Mouse (Mus musculus): ENCODE measurements around the gene Uba5.

Uba5 gene

DNA sequence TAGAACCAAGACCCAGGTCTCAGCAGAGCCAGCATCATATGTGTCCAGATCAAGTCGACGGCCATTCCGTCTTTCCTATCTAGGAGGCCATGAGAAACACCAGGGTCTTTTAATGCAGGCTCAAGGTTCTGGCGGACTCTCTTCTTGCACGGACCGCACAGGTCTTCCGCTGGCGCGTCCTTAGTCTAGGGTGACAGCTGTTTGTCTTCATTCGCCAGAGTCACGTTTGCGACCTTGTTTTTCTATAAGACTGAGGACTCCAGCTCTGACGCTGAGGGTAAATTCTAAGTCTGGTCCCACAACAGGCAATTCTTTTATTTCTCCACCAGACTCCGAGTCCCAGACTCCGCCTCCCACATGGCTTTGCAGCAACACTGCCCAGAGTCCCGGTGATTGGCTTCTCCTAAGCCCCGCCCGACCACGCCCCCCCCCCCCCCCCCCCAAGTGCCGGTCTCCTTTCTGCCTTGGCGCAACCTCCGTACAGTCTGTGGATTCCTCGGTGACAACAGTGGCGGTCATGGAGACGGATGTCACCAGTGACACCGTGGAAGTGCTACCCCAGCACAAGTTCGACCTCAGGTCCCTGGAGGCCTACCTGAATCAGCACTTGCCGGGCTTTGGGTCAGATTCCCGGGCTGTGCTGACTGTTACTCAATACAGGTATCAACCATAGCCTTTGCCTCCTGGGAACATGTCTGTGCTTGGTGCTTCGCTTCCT is 469 bp upstream of the Uba5 start, which contains the start of gene Acad11:
TSS of gene Acad11 (plus strand) at position 134 of the 718 bp plus-strand sequence.
- peak; percentile 91 for DNase-seq (ENCODE audit: low spot score)

DNA sequence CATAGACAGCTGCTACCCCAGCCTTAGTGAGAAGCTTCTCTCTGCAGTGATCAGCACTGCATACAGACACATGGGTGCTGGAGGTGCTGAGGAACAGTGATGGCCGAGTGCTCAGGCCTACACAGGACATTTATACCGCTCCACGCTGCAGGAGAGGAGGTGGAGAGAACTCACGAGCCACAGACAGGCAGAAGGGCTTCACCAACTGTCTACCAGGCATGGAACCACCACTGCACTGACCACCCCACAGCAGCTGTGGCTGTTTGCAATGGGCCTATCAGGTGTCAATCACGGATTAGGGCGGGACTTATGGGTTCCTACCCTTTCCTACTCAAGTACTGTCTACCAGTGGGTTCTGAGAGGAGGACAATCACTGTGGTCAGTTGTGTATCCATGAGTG is 11.9 kb downstream of the Uba5 start:
- DNase-seq (ENCODE audit: low spot score): no peak

DNA sequence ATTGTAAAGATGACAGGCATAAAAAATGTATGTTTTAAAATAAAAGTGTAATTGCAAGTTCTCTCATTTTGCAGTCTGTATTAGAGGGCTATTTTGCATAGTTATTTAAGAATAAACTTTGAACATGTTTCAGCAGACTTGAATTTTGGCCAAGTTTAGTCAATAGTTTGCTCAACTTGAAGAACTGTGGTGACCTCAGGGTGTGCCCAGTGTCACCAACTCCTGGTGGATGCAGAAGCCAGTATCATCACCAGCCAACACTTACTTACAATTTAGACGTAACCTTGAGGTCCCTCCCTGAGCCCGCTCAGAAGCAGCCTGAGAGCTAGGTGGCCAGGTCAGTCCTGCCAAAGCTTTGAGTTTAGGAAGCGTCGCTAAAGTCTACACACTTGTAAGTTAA is 19.3 kb downstream of the Uba5 start:
- DNase-seq (ENCODE audit: low spot score): no peak

DNA sequence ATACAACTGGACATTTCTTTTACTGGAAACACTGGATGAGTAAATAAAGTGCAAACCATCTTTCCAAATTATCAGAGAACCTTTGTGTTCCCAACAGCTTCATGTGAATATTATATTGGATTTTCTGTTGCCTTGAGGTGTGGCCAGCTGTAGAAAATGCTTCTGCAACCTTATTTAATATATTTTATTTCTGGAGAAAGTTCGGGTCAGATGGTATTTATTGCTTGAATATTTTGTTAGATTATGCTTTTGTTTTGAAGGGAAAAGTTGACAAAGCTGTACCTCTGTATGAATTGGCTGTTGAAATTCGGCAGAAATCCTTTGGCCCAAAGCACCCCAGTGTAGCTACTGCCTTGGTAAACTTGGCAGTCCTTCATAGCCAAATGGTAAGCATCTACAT is 22.6 kb downstream of the Uba5 start, which contains the start of gene Gm28305:
TSS of gene Gm28305 (plus strand) at position 301 of the 400 bp plus-strand sequence.
- DNase-seq (ENCODE audit: low spot score): no peak

DNA sequence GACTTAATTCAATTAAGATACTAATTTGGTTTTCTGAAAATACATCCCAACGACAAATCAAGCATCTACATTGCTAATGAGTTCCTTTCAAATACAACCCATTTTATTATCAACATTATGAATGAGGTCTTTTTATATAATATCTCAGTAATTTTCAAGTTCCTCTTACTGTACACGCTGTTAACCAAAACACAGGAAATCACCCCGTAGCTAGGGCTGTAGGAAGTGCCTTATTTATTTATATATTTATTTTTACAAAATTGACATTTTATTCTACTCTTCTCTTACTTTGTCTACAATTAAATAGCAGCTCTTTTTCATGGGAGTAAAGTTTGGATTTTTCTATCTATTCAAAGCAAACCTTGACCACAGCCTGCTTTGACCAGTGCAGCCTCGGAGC is 23.2 kb downstream of the Uba5 start:
- no peak for DNase-seq (ENCODE audit: low spot score)

DNA sequence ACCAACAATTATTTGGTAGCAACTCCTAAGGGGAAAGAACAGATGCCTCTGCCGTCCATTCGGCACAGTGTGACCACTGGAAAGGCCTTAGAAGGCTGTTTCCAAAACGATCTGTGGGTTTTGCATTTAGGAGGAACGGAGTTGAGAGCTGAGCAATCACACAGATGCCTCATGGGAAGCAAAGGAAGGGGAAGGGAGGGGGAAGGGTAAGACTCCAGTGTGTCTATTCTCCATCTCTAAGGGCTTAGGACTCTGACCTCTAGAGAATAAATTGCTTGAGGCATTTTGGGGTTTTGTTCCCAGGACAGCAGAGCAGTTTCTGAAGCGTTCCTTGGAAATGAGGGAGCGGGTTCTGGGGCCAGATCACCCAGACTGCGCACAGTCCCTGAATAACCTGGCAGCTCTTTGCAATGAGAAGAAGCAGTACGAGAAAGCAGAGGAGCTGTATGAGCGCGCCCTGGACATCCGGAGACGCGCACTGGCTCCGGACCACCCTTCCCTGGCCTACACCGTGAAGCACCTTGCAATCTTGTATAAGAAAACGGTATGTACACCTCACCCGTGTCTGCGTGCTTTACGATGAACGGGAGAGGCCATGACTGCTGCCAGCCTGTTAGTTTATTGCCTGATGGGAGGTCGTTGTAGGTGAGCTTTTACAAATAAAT is 23.8 kb downstream of the Uba5 start:
- no peak for DNase-seq (ENCODE audit: low spot score)

DNA sequence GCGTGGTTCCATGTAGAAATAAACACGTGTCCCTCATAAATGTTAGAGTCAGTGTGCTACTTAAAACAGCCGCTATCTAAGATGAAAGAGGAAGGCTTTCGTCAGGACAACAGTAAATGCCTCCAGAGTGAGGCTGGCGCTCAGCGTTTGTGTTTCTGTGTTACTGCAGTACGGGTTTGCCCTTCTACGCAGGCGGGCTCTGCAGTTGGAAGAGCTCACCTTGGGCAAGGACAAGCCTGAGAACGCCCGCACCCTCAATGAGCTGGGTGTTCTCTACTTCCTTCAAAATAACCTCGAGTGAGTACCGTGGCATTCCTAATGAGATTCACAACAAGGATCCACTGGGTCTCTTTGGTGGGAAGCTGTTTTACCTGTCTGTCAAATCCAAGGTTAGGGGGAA is 24.7 kb downstream of the Uba5 start:
- DNase-seq (ENCODE audit: low spot score): no peak

DNA sequence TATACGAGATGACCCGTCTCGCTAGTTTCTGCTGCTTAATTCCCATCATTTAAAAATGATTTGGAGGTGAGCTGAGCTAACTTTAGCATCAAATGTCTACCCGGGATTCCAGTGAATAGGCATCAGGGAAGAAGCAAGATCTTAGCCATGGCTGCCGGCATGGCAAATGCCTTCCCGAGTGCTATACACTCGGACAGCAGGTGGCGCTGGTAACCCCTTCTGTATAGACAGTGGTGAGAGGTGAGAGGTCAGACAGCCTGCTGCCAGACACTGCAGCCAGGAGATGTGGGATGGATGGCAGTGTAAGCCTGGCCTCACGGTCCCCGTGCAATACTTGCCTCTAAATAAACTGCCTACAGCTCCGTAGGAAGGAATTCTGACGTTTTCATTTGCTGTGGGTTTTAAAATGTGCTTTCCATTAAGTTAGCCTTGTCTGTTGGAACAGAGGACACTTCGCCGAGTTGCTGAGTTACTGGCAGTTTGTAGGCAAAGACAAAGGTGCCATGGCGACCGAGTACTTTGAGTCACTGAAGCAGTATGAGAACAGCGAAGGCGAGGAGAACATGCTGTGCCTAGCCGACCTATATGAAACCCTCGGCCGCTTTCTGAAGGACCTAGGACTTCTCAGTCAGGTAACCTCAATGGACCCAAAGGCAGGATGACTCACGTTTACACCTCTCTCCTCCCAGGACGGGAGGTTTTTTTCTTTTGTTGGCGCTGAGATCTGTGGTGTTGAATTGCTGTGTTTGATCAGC is 27.5 kb downstream of the Uba5 start:
- peak; percentile 51 for DNase-seq (ENCODE audit: low spot score)

DNA sequence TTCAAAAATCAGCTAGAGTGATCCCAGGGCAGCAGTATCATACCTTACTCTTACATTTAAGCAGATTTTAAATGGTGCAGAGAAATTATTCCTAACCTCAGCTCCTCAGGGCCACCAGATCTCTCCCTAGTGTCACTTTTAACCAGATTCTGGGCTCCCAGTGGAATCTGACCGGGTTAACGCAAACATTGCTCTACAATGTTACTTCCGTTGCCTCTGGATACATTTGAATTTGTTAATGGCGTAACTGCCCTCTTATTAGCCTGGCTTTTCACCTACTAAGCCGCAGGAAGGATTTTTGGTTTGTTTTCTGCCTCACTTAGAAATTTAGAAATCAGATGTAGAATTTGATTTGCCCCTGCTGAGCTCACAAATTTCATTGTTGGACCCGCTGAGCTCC is 28.2 kb downstream of the Uba5 start:
- no peak for DNase-seq (ENCODE audit: low spot score)

DNA sequence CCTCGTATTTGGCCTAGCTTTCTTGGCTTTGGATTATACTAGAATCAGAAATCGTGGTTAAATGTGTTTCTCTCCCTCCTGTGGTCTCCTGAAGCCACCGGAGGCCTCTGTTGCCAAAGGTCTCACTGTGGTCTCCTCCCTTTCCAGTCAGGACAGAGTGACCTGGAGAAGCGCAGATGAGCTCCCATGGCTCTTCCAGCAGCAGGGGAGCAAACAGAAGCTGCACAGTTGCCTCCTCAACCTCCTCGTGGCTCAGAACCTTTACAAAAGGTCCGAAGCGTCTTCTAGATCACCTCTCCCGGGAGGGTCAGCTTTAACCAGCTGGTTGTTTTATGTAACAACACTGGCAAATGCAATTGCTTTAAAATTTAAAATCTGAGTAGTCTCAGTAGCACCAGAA is 28.7 kb downstream of the Uba5 start:
- DNase-seq (ENCODE audit: low spot score): no peak

DNA sequence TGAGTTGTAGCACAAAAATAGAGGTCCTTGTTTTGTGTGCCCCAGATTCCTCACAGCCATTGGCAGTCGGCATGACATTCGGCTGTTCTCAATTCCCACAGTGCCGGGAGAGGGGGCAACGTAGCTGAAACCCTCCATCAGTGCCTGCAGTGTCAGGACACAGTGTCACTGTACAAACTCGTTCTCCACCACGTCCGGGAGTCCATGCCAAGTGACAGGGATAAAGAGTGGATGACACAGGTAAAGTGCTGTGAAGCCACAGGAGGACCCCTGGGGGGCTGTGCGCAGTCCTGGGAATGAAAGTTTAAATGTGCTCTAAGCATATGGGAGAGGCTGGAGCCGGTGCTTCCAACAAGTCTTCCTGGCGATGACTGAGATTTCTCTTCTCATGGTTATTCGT is 33.1 kb downstream of the Uba5 start:
- DNase-seq (ENCODE audit: low spot score): no peak

DNA sequence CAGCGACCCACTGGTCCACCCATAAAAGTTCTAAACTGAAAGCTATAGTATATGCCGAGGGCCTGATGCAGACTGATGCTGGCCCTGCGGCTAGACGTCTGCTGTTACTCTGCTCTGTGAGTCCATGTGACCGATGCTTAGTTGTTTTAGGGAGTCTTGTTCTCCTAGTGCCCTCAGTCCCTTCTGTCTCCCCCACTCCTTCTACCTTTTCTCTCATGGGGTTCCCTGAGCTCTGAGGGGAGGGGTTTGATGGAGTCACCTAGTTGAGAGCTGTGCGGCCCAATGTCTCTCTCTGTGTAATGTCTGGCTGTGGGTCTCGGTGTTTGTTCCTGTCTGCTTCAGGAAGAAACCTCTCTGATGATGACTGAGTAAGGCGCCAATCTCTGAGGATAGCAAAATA is 35.7 kb downstream of the Uba5 start:
- no peak for DNase-seq (ENCODE audit: low spot score)

DNA sequence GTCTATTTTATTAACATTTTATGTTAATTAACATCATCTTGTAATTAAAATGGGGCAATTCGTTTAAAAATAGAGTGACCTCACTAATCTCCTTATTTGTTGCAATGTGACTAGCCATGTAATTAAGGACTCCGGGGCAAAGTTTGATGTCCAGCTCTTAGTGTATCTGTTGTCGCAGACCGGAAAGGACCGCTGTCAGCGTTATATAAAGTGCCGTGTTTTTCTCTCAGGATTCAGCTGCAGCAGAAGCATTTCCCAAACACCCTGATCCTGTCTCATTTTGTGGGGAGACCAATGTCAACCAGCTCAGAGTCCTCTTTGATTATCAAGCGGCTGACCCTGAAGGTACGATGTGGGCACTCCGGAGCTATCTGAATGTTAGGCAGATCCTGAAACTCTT is 41.9 kb downstream of the Uba5 start:
- no peak for DNase-seq (ENCODE audit: low spot score)

DNA sequence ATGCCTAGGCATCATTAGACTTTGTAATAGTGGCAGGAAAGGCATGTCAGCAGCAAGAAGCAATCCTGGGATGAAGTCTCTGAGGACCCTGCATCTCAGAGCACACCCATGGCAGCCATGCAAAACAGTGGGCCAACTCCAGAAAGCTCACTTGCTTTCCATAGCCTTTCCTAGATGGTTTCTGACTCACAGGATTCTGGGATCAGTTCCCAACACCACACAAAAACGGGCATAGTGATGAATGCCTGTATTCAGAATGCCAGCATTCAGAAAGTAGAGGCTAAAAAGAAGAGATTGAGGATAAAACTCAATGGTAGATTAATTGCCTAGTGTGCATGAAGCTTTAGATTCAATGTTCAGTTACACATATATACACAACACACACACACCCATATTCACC is 48.4 kb downstream of the Uba5 start:
- no peak for DNase-seq (ENCODE audit: low spot score)

DNA sequence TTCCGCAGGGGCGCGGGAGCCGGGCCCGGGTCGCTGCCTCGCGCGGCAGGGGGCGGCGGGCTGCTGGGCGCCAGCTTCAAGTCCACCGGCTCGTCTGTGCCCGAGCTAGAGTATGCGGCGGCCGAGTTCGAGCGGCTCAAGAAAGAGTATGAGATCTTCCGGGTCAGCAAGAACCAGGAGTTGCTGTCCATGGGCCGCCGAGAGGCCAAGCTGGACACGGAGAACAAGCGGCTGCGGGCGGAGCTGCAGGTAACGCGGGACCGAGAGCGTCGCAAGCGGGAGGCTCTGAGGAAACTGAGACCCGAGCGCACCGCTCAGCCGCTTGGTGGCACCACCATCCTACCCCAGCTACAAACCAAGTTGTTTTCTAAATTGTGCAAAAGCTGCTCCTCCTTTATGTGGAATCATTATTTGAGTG is 60.0 kb downstream of the Uba5 start:
- DNase-seq (ENCODE audit: low spot score): peak; percentile 27

DNA sequence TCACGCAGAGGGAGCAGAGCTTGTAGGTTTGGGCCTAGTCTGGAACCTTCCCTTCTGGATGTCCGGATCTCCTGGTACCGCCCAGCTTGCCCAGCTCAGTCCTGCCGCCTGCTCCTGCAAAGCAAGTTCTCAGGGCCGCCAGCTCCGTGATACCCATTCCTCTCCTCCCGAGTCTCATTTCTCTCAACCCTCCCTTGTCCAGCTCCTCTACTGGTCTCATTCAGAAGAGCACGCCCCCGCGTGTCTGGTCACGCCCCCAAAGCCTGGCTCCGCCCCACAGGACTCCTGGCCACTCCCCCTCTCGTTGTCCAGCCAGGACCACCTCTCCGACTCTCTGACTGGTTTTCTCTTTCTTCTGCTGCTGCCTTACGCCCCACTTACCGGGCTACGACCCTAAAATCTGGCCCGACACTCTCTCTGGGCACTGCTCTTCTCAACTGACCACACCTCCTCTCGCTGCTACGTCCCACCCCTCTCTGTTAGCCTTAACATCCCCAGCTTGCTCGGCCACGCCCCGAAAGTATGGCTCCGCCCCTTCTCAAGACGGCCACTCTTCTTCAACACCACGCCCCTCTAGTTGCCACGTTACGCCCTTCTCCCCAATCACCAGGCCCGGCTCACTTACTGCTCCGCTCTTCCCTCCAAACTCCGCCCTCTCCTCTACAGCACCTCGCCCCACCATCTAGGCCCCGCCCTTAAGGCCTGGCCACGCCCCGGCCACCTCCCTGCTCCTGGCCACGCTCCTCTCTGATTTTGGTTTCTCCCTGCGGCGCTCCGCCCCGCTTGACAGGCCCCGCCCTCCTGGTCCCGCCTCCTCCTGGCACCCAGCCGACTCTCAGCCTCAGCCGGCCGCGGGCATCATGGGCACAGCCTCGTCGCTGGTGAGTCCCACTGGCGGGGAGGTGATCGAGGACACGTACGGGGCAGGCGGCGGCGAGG is 60.7 kb downstream of the Uba5 start, which contains the start of gene Nphp3:
TSS of gene Nphp3 (plus strand) at position 624 of the 939 bp plus-strand sequence.
- DNase-seq (ENCODE audit: low spot score): peak; percentile 91

DNA sequence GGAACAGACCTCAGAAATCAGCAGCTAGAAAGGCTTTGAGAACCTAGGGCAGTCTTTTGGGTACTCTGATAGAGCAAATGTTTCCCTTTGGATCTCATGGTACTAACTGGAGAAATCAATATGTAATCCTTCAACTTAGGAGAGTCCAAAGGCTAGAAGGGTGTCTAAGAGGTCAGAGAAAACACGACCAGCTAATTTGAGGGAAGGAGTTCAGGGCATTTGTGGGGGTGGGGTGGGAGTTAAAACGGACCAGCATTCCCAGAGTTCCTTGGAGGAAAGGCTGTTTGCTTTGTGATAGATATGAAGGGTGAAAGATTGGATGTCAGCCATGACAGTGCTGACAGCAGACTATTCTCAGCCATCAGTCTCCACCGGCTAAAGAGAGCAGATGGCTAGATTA is 62.3 kb downstream of the Uba5 start:
- no peak for DNase-seq (ENCODE audit: low spot score)
